Mouse (Mus musculus): ENCODE measurements around the gene Pdik1l. TPM values are rescaled to one million over a fixed set of nuclear protein-coding genes. Genes with fewer than 3 reads are reported as not detected.
A peak's percentile ranks its signal among the peaks of the same experiment; 100 is the strongest.

The Pdik1l gene
- total RNA-seq (2014; rRNA removed) (42.2 and 43.8 TPM in 2 replicates), polyA plus RNA-seq (2015; fragmentation: Nextera tagmentation; extraction: Ambion mirVana) (21.7 and 28.9 TPM in 2 replicates)

DNA sequence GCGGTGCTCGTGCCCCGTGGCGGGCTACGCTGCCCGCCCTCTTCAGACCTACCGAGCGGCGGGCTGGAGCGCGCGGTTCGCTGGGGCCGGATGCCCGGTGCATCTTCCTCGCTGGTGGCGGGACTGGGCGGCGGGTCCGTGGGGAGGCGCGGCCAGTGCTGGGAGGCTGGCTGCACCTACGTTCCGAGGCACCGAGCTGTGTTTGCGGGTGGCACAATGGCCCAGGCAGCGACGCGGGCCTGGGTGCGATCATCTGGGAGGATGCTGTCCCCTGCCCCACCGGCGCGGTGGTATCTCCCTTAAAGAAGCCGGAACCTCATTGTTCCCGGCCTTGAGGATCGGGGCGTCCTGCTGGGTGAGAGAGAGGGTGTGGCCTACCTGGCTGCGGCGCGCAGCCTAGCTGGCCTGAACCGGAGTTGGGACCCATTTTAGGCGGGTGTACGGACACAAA, at the start of gene Pdik1l:
Pdik1l (minus strand) TSS at position 321 of the 451 bp plus-strand sequence.
- WGBS, result 2% methylated on average over 40 of the region's 43 CpGs
- H3K4me3 ChIP-seq (ENCODE audit: low read depth, low read length), result peak within 1 kb of the TSS; percentile 89
- H3K27me3 ChIP-seq (ENCODE audit: insufficient read depth, low read length), result no peaks in the 10 kb centered on the region
- H3K4me1 ChIP-seq (ENCODE audit: insufficient read depth), result peaks cover 12% of the 10 kb centered on the region; the same call in 1 of the 2 replicates
- H3K9ac ChIP-seq, result peak within 1 kb of the TSS; percentile 99
- H3K36me3 ChIP-seq (ENCODE audit: insufficient read depth), result peaks cover 10% of the 10 kb centered on the region; the same call in 1 of the 2 replicates
- DNase-seq (peak; percentile 85), ATAC-seq (peak; percentile 76)
- no peaks in the 10 kb centered on the region for H3K9me3 ChIP-seq (ENCODE audit: low read length)
- peak within 1 kb of the TSS; percentile 100 for H3K27ac ChIP-seq (ENCODE audit: low read depth, low read length)
- no peak for TF ChIP-seq CTCF (IDR thresholded peaks at IDR 0.05; ENCODE audit: low read depth)
- H3K4me2 ChIP-seq (ENCODE audit: low read depth), result peak within 1 kb of the TSS; percentile 83

DNA sequence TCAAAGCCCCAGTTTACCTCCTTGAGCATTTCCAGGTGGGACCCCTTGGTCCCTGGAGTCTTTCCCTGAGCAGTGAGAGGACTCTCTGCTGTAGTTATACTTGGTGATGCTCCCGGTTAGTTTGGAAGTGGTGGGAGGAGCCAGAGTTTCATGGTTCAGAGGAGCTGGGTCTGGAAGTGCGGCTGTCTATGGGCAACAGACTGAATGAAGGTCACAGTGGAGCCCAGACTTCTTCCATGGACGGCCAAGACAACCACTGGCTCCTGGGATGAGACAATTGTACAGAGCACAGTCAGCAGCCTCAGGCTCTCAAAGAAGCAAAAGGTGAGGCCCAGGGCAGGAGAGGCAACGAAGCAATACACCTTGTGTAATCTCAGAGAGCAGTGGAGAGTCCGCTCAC, 42.6 kb upstream of the Pdik1l start:
- DNase-seq (no peak), ATAC-seq (no peak)
- no peak for TF ChIP-seq CTCF (IDR thresholded peaks at IDR 0.05; ENCODE audit: low read depth)
- H3K4me2 ChIP-seq (ENCODE audit: low read depth), result no peak overlapping the region
- H3K4me1 ChIP-seq (ENCODE audit: insufficient read depth), result no peaks in the 10 kb centered on the region
- H3K36me3 ChIP-seq (ENCODE audit: insufficient read depth), result no peaks in the 10 kb centered on the region
- H3K27me3 ChIP-seq (ENCODE audit: insufficient read depth, low read length), result no peaks in the 10 kb centered on the region
- no peak overlapping the region for H3K9ac ChIP-seq
- WGBS, result 66% methylated on average over 5 of the region's 5 CpGs
- no peak overlapping the region for H3K27ac ChIP-seq (ENCODE audit: low read depth, low read length)
- H3K4me3 ChIP-seq (ENCODE audit: low read depth, low read length), result no peak overlapping the region
- no peaks in the 10 kb centered on the region for H3K9me3 ChIP-seq (ENCODE audit: low read length)

DNA sequence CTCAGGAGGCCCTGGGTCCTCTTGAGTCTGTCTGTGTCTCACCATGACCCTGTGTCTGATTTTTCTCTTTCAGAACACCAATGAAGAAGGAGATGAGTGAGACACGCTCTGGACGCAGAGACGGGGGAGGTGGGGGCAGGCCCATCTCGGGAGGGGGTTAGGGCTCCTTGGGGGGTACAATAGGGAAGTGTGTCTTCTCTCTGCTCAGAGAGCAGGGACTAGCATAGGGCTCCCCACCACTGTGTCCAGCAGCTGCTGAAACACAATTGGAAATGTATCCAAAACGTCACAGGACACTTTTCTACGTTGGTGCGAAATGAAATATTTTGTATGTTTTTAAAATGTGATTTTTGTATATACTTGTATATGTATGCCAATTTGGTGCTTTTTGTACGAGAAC, 41.1 kb upstream of the Pdik1l start:
- Histone ChIP-seq H3K9ac (no peak overlapping the region), H3K4me1 (ENCODE audit: insufficient read depth) (no peaks in the 10 kb centered on the region), H3K9me3 (ENCODE audit: low read length) (no peaks in the 10 kb centered on the region), H3K36me3 (ENCODE audit: insufficient read depth) (no peaks in the 10 kb centered on the region), H3K27me3 (ENCODE audit: insufficient read depth, low read length) (no peaks in the 10 kb centered on the region), H3K4me2 (ENCODE audit: low read depth) (no peak overlapping the region), H3K27ac (ENCODE audit: low read depth, low read length) (no peak overlapping the region), H3K4me3 (ENCODE audit: low read depth, low read length) (no peak overlapping the region)
- DNase-seq, result no peak
- no peak for TF ChIP-seq CTCF (IDR thresholded peaks at IDR 0.05; ENCODE audit: low read depth)
- 84% methylated on average over 8 of the region's 8 CpGs for WGBS
- ATAC-seq, result no peak

DNA sequence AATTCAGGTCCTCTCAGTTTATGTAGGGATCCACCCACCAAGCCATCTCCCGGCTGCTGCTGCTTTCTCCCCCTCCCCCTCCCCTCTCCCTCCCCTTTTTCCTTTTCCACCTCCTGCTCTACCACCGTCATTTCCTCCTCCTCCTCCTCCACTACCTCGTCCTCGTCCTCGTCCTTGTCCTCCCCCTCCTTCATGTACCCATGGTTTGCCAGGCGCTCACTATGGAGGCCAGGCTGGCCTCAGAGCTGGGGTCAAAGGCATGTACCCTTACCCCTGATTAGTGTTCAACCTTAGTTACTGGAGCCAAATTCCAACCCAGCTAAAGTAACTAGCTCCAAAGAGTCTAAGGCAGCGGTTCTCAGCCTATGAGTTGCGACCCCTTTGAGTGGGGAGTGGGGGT, 40.5 kb upstream of the Pdik1l start:
- TF ChIP-seq CTCF (IDR thresholded peaks at IDR 0.05; ENCODE audit: low read depth), result no peak
- WGBS, result 66% methylated on average over 8 of the region's 8 CpGs
- Histone ChIP-seq H3K36me3 (ENCODE audit: insufficient read depth) (no peaks in the 10 kb centered on the region), H3K27me3 (ENCODE audit: insufficient read depth, low read length) (no peaks in the 10 kb centered on the region), H3K4me3 (ENCODE audit: low read depth, low read length) (no peak overlapping the region), H3K27ac (ENCODE audit: low read depth, low read length) (no peak overlapping the region), H3K9ac (no peak overlapping the region), H3K4me2 (ENCODE audit: low read depth) (no peak overlapping the region), H3K4me1 (ENCODE audit: insufficient read depth) (no peaks in the 10 kb centered on the region), H3K9me3 (ENCODE audit: low read length) (no peaks in the 10 kb centered on the region)
- ATAC-seq (no peak), DNase-seq (no peak)

DNA sequence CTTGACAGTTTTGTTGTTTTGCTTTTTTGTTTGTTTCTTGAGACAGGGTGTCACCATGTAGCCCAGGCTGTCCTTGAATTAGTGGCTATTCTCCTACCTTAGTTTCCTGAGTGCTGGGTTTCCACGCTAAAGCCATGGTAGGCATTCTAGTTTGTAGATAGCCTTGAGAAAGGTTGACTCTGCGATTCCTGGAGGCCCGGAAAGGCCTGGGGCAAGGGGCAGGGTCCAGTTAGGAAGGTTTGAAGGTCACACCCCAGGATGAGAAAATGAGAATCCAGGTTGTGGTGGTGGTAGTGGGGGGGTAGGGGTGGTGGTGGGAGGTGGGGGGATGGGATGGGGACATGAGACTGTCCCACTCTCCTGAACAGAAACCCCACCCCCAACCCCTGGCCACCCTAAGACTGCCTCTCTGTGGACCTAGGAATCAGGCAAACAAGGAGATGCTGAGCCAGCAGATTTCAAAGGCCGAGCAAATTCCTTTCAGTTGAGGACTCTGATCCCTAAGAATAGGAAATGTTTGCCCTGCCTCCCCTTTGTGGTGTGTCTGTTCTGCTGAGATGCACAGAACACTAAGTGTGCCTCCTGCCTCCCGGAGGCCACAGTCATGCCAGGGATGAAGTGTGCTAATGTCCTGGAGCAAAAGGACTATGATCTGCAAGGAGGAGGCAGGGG, 39.3 kb upstream of the Pdik1l start:
- Histone ChIP-seq H3K27ac (ENCODE audit: low read depth, low read length) (no peak overlapping the region), H3K27me3 (ENCODE audit: insufficient read depth, low read length) (no peaks in the 10 kb centered on the region), H3K9me3 (ENCODE audit: low read length) (no peaks in the 10 kb centered on the region), H3K36me3 (ENCODE audit: insufficient read depth) (no peaks in the 10 kb centered on the region), H3K9ac (no peak overlapping the region), H3K4me3 (ENCODE audit: low read depth, low read length) (no peak overlapping the region), H3K4me1 (ENCODE audit: insufficient read depth) (no peaks in the 10 kb centered on the region), H3K4me2 (ENCODE audit: low read depth) (no peak overlapping the region)
- WGBS, result 58% methylated on average over 5 of the region's 5 CpGs
- no peak for TF ChIP-seq CTCF (IDR thresholded peaks at IDR 0.05; ENCODE audit: low read depth)
- no peak for DNase-seq
- no peak for ATAC-seq

DNA sequence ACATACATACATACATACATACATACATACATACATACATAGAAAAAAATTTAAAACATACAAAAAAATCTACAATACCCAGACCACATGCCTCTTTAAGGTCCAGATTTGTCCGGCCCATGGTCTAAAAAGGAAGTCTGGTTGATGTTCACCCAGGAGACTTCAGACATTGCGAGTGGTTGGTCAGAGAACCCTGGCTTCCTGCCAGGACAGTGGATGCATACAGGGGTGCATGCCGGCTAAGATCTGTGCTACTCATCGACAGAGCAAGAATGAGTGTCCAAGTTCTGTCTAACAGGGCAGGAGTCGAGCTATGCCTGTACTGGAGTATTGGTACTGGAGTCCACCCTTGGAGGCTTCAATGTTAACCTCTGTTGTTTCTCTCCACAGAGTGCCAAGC, 37.0 kb upstream of the Pdik1l start:
- TF ChIP-seq CTCF (IDR thresholded peaks at IDR 0.05; ENCODE audit: low read depth), result no peak
- Histone ChIP-seq H3K4me2 (ENCODE audit: low read depth) (no peak overlapping the region), H3K4me1 (ENCODE audit: insufficient read depth) (no peaks in the 10 kb centered on the region), H3K4me3 (ENCODE audit: low read depth, low read length) (no peak overlapping the region), H3K27ac (ENCODE audit: low read depth, low read length) (no peak overlapping the region), H3K9ac (no peak overlapping the region), H3K36me3 (ENCODE audit: insufficient read depth) (no peaks in the 10 kb centered on the region), H3K27me3 (ENCODE audit: insufficient read depth, low read length) (no peaks in the 10 kb centered on the region), H3K9me3 (ENCODE audit: low read length) (no peaks in the 10 kb centered on the region)
- no peak for ATAC-seq
- WGBS, result 78% methylated on average over 5 of the region's 5 CpGs
- DNase-seq, result no peak

DNA sequence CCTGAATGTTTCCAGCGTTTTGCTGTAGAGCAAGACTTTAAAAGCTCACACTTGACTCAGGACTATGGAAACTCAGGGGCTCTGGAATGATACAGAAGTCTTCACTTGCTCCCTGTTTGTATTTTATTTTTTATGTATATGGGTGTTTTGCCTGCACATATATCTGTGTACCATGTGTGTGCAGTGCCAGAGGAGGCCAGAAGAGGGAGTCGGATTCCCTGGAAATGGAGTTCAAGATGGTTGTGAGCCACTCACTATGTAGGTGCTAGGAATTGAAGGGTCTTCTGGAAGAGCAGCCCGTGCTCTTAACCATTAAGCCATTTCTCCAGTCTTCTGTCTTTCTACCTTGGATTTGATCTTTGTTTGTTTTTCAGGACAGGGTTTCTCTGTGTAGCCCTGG, 33.8 kb upstream of the Pdik1l start:
- Histone ChIP-seq H3K27me3 (ENCODE audit: insufficient read depth, low read length) (no peaks in the 10 kb centered on the region), H3K36me3 (ENCODE audit: insufficient read depth) (no peaks in the 10 kb centered on the region), H3K4me3 (ENCODE audit: low read depth, low read length) (no peak overlapping the region), H3K9ac (no peak overlapping the region), H3K9me3 (ENCODE audit: low read length) (no peaks in the 10 kb centered on the region), H3K4me1 (ENCODE audit: insufficient read depth) (no peaks in the 10 kb centered on the region), H3K27ac (ENCODE audit: low read depth, low read length) (no peak overlapping the region), H3K4me2 (ENCODE audit: low read depth) (no peak overlapping the region)
- TF ChIP-seq CTCF (IDR thresholded peaks at IDR 0.05; ENCODE audit: low read depth), result peak; percentile 12; the same call in 1 of the 2 replicates
- DNase-seq (no peak), ATAC-seq (no peak)
- WGBS, result 69% methylated on average over 3 of the region's 3 CpGs
